Mouse (Mus musculus) spleen, adult 12 weeks (tissue): Measurements from ENCODE around the gene Kpna3.

Experiments
- DNase-seq: peaks from one replicate; pipeline ENCODE4 v3.0.0; 2022; ENCODE audit warnings: low spot score

Kpna3 gene

GRCm38 (mm10) chr14:61320765-61321164 lies 118.9 kb downstream of the Kpna3 start:
- DNase-seq, result no peak

- DNase-seq, result no peak
Observed at GRCm38 (mm10) chr14:61316861-61317260, 122.8 kb downstream of the Kpna3 start.
